Mouse (Mus musculus): ENCODE measurements at regions not wholly inside any gene's neighbourhood (a gene's known extent, or its start where the extent isn't known, plus 50 kb on each side); places are given as distances from the start of the nearest gene placed in this dataset.

GRCm38 (mm10) chr13:118441322-118442064 lies 54.4 kb upstream of the Mrps30 start:
- no peak for TF ChIP-seq POLR2A (IDR thresholded peaks at IDR 0.05; ENCODE audit: extremely low read depth, insufficient read depth, low read length)
- TF ChIP-seq CTCF (IDR thresholded peaks at IDR 0.05; ENCODE audit: low read depth, low read length): no peak

All from liver, adult 2 months (tissue).